In genomic region chr4:99828337-99828736, GRCm38 (mm10) we compare ENCODE assay signal across 8 mouse cellular contexts. TPM values are rescaled to one million over a fixed set of nuclear protein-coding genes. Genes with fewer than 3 reads are reported as not detected.
DNase-seq lines count a peak whose midpoint lies in the region; ATAC-seq lines count a peak whose summit lies in the region.

No protein-coding gene starts in this region.

- H3K27me3 ChIP-seq in heart, embryonic 11.5 days (ENCODE audit: control insufficient read depth, insufficient read depth, low read length), result no peaks in the 10 kb centered on the region
- H3K27me3 ChIP-seq in hindbrain, embryonic 12.5 days, result no peaks in the 10 kb centered on the region
- no peaks in the 10 kb centered on the region for H3K27me3 ChIP-seq in midbrain, embryonic 10.5 days (ENCODE audit: low read depth, poor library complexity, severe bottlenecking)

- H3K4me1 ChIP-seq in heart, embryonic 11.5 days (ENCODE audit: control insufficient read depth, insufficient read depth, low read length), result 0 out of 2 replicates have a peak, but pooled peaks cover 4% of the 10 kb centered on the region
- H3K4me1 ChIP-seq in hindbrain, embryonic 12.5 days, result peaks cover 5% of the 10 kb centered on the region; the same call in 1 of the 2 replicates
- H3K4me1 ChIP-seq in midbrain, embryonic 10.5 days, result peaks cover 21% of the 10 kb centered on the region

- H3K9ac ChIP-seq in heart, embryonic 11.5 days (ENCODE audit: low read depth, low read length), result no peak overlapping the region
- H3K9ac ChIP-seq in hindbrain, embryonic 12.5 days, result no peak overlapping the region

- DNase-seq in heart, adult 11 months, result no peak
- DNase-seq in CD4-positive helper T cell, adult 2 months (ENCODE audit: low read depth, low spot score), result peak; percentile 9
- DNase-seq in midbrain, embryonic 10.5 days (ENCODE audit: low spot score), result no peak
- DNase-seq in urinary bladder, postnatal 25 days (ENCODE audit: low spot score), result no peak
- DNase-seq in adrenal gland, postnatal 36 days, result no peak
- no peak for DNase-seq in layer of hippocampus, postnatal 36 days

- no peaks in the 10 kb centered on the region for H3K36me3 ChIP-seq in heart, embryonic 11.5 days (ENCODE audit: control insufficient read depth, insufficient read depth, low read length)
- no peaks in the 10 kb centered on the region for H3K36me3 ChIP-seq in hindbrain, embryonic 12.5 days
- peaks cover 13% of the 10 kb centered on the region for H3K36me3 ChIP-seq in midbrain, embryonic 10.5 days

- peak overlapping the region; percentile 68 for H3K4me2 ChIP-seq in heart, embryonic 11.5 days
- peak overlapping the region; percentile 63 for H3K4me2 ChIP-seq in hindbrain, embryonic 12.5 days (replicated peaks)

- no peaks in the 10 kb centered on the region for H3K9me3 ChIP-seq in heart, embryonic 11.5 days (replicated peaks; ENCODE audit: control insufficient read depth, low read length)
- no peaks in the 10 kb centered on the region for H3K9me3 ChIP-seq in hindbrain, embryonic 12.5 days (replicated peaks)
- H3K9me3 ChIP-seq in midbrain, embryonic 10.5 days (replicated peaks), result no peaks in the 10 kb centered on the region

- ATAC-seq in heart, embryonic 11.5 days (replicated peaks; ENCODE audit: insufficient number of reproducible peaks, low FRiP score, low TSS enrichment), result no peak
- ATAC-seq in hindbrain, embryonic 12.5 days (ENCODE audit: low FRiP score), result no peak

- peak overlapping the region; percentile 83 for H3K4me3 ChIP-seq in heart, embryonic 11.5 days (ENCODE audit: low read depth, low read length)
- peak overlapping the region; percentile 67 for H3K4me3 ChIP-seq in hindbrain, embryonic 12.5 days
- peak overlapping the region; percentile 80 for H3K4me3 ChIP-seq in midbrain, embryonic 10.5 days

- no peak overlapping the region for H3K27ac ChIP-seq in heart, embryonic 11.5 days (ENCODE audit: low read depth, low read length)
- H3K27ac ChIP-seq in hindbrain, embryonic 12.5 days, result no peak overlapping the region
- H3K27ac ChIP-seq in midbrain, embryonic 10.5 days (replicated peaks), result peak overlapping the region; percentile 97

- 56% methylated on average over 4 of the region's 4 CpGs for WGBS in heart, embryonic 11.5 days (ENCODE audit: insufficient replicate concordance)
- WGBS in hindbrain, embryonic 12.5 days, result 60% methylated on average over 4 of the region's 4 CpGs
- 63% methylated on average over 4 of the region's 4 CpGs for WGBS in midbrain, embryonic 10.5 days

RNA-seq across cellular contexts. Expression of gene Efcab7, which starts 0.7 kb away (rescaled TPM):
- polyA plus RNA-seq in heart, embryonic 11.5 days (2014; fragmentation: Nextera tagmentation; extraction: Ambion mirVana), result 10.2 and 12.4 TPM in 2 replicates
- 27.7 and 28.3 TPM in 2 replicates for polyA plus RNA-seq in hindbrain, embryonic 12.5 days (2016; fragmentation: Nextera tagmentation; extraction: Ambion mirVana)
- polyA plus RNA-seq in midbrain, embryonic 10.5 days (2016; fragmentation: Nextera tagmentation; extraction: Ambion mirVana), result 21.8 and 24.1 TPM in 2 replicates
- total RNA-seq in adrenal gland, postnatal 36 days (2021), result 1 to 10 TPM; 5.0 to 8.6 TPM
- total RNA-seq in layer of hippocampus, postnatal 36 days (2021), result 1 to 10 TPM; 5.4 to 9.6 TPM
